Mouse (Mus musculus) bone marrow macrophage, adult 2 months (primary cell): ENCODE measurements around the gene Ggcx.

Source experiments
- CTCF ChIP-seq: IDR thresholded peaks from 2 replicates; pipeline ENCODE4 v1.5.1; 2012; ENCODE audit warnings: low read depth, mild to moderate bottlenecking, low read length, moderate library complexity
- POLR2A ChIP-seq: IDR thresholded peaks from 2 replicates; pipeline ENCODE4 v1.6.1; 2012; ENCODE audit warnings: mild to moderate bottlenecking, low read depth, low read length, borderline replicate concordance

GRCm38 (mm10) chr6:72453578-72453977 lies 39.5 kb downstream of the Ggcx start:
- TF ChIP-seq POLR2A, result no peak
- TF ChIP-seq CTCF, result no peak
